Mouse (Mus musculus) midbrain, embryonic 11.5 days (tissue): Measurements from ENCODE around the gene Mcl1. TPM values are rescaled to one million over a fixed set of nuclear protein-coding genes. Genes with fewer than 3 reads are reported as not detected.

Experiments
- ATAC-seq: fragments of 200-750 bp; cut with Nextera tagmentation; 2 replicates; pipeline ENCODE4 v1.8.0; 2017; ENCODE audit warnings: moderate TSS enrichment, moderate library complexity; ENCODE audit not compliant: low FRiP score
- DNase-seq: peaks from one replicate; pipeline ENCODE4 v3.0.0; 2015; ENCODE audit warnings: low spot score; ENCODE audit errors: missing footprints
- H3K27ac ChIP-seq: fragments of 300-500 bp; sonication (generic); 2 replicates; pipeline ENCODE4 v1.5.1; 2014; ENCODE audit warnings: low read depth, low read length
- H3K27me3 ChIP-seq: fragments of 300-500 bp; sonication (generic); 2 replicates; pipeline ENCODE4 v1.6.1; 2014; ENCODE audit warnings: mild to moderate bottlenecking, low read length, moderate library complexity, mixed read lengths; ENCODE audit not compliant: control insufficient read depth, insufficient read depth
- H3K36me3 ChIP-seq: fragments of 300-500 bp; sonication (generic); 2 replicates; pipeline ENCODE4 v1.6.1; 2014; ENCODE audit warnings: mild to moderate bottlenecking, low read length, moderate library complexity, mixed read lengths; ENCODE audit not compliant: control insufficient read depth, insufficient read depth
- H3K4me1 ChIP-seq: fragments of 300-500 bp; sonication (generic); 2 replicates; pipeline ENCODE4 v1.6.1; 2014; ENCODE audit warnings: low read length; ENCODE audit not compliant: control insufficient read depth, insufficient read depth
- H3K4me2 ChIP-seq: fragments of 300-500 bp; sonication (generic); 2 replicates; pipeline ENCODE4 v1.6.1; 2014; ENCODE audit warnings: mild to moderate bottlenecking, moderate library complexity
- H3K4me3 ChIP-seq: fragments of 300-500 bp; sonication (generic); 2 replicates; pipeline ENCODE4 v1.5.1; 2014; ENCODE audit warnings: low read depth, low read length
- H3K9ac ChIP-seq: fragments of 300-500 bp; sonication (generic); 2 replicates; pipeline ENCODE4 v1.6.1; 2014; ENCODE audit warnings: low read length
- H3K9me3 ChIP-seq: fragments of 300-500 bp; sonication (generic); 2 replicates; pipeline ENCODE4 v1.6.1; 2016; ENCODE audit warnings: low read length; ENCODE audit not compliant: control insufficient read depth
- WGBS: fragments of 180-500 bp; shearing (Covaris S2); extraction: QIAGEN DNeasy Blood & Tissue Kit; methylation state at CpG from one replicate; pipeline ENCODE4 v1.1.7; 2014; 5-methylcytosine and 5-hydroxymethylcytosine counted together
- polyA plus RNA-seq: library from polyadenylated mRNA; unstranded; fragments of >200 nt; fragmentation: Nextera tagmentation; extraction: Ambion mirVana; gene quantifications from 2 replicates; pipeline ENCODE4 v1.2.1, GENCODE M21; 2014

Mcl1 gene
- polyA plus RNA-seq, 1 experiment from 2014 or later = 74.1 TPM

- no peak for DNase-seq
- H3K4me3 ChIP-seq = no peak overlapping the region
- ATAC-seq = no peak
Observed at GRCm38 (mm10) chr3:95692677-95693076, 34.1 kb downstream of the Mcl1 start.

GRCm38 (mm10) chr3:95693821-95694807, 35.5 kb downstream of the Mcl1 start:
- ATAC-seq = no peak
- WGBS = 70% methylated on average over 11 of the region's 11 CpGs
- no peak overlapping the region for H3K4me3 ChIP-seq
- H3K4me2 ChIP-seq = no peak overlapping the region
- no peak for DNase-seq
- no peak overlapping the region for H3K9ac ChIP-seq
- H3K9me3 ChIP-seq = no peaks in the 10 kb centered on the region
- H3K4me1 ChIP-seq = peaks cover 5% of the 10 kb centered on the region
- no peaks in the 10 kb centered on the region for H3K36me3 ChIP-seq
- no peaks in the 10 kb centered on the region for H3K27me3 ChIP-seq
- no peak overlapping the region for H3K27ac ChIP-seq

More at GRCm38 (mm10) chr3:95692677-95693076, 34.1 kb downstream of the Mcl1 start:
- Histone ChIP-seq H3K9ac (no peak overlapping the region), H3K36me3 (no peaks in the 10 kb centered on the region), H3K4me2 (no peak overlapping the region), H3K9me3 (no peaks in the 10 kb centered on the region), H3K4me1 (peaks cover 8% of the 10 kb centered on the region), H3K27ac (no peak overlapping the region), H3K27me3 (no peaks in the 10 kb centered on the region)
- 82% methylated on average over 6 of the region's 6 CpGs for WGBS

GRCm38 (mm10) chr3:95694808-95695703, 36.5 kb downstream of the Mcl1 start:
- Histone ChIP-seq H3K9ac (no peak overlapping the region), H3K27me3 (no peaks in the 10 kb centered on the region), H3K4me3 (no peak overlapping the region), H3K9me3 (no peaks in the 10 kb centered on the region), H3K4me2 (no peak overlapping the region), H3K27ac (no peak overlapping the region), H3K4me1 (peaks cover 5% of the 10 kb centered on the region), H3K36me3 (no peaks in the 10 kb centered on the region)
- DNase-seq (no peak), ATAC-seq (no peak)
- 91% methylated on average over 11 of the region's 11 CpGs for WGBS

- no peak overlapping the region for H3K27ac ChIP-seq
- no peak overlapping the region for H3K4me3 ChIP-seq
Observed at GRCm38 (mm10) chr3:95695796-95696195, 37.2 kb downstream of the Mcl1 start.

GRCm38 (mm10) chr3:95696360-95696759, 37.8 kb downstream of the Mcl1 start:
- DNase-seq = no peak
- no peak overlapping the region for H3K4me2 ChIP-seq
- no peak overlapping the region for H3K4me3 ChIP-seq
- H3K27me3 ChIP-seq = no peaks in the 10 kb centered on the region
- H3K36me3 ChIP-seq = no peaks in the 10 kb centered on the region
- 37% methylated on average over 7 of the region's 7 CpGs for WGBS
- no peak for ATAC-seq
- H3K4me1 ChIP-seq = peaks cover 6% of the 10 kb centered on the region
- no peak overlapping the region for H3K9ac ChIP-seq
- H3K9me3 ChIP-seq = no peaks in the 10 kb centered on the region
- H3K27ac ChIP-seq = no peak overlapping the region

More at GRCm38 (mm10) chr3:95695796-95696195, 37.2 kb downstream of the Mcl1 start:
- no peaks in the 10 kb centered on the region for H3K9me3 ChIP-seq
- 36% methylated on average over 3 of the region's 3 CpGs for WGBS
- no peak overlapping the region for H3K9ac ChIP-seq
- ATAC-seq (no peak), DNase-seq (no peak)
- no peaks in the 10 kb centered on the region for H3K36me3 ChIP-seq
- H3K27me3 ChIP-seq = no peaks in the 10 kb centered on the region
- H3K4me1 ChIP-seq = peaks cover 5% of the 10 kb centered on the region
- H3K4me2 ChIP-seq = no peak overlapping the region

GRCm38 (mm10) chr3:95698286-95698685, 39.7 kb downstream of the Mcl1 start:
- Histone ChIP-seq H3K27me3 (no peaks in the 10 kb centered on the region), H3K27ac (no peak overlapping the region), H3K4me2 (no peak overlapping the region), H3K9ac (no peak overlapping the region), H3K9me3 (no peaks in the 10 kb centered on the region), H3K36me3 (no peaks in the 10 kb centered on the region), H3K4me1 (peaks cover 12% of the 10 kb centered on the region), H3K4me3 (no peak overlapping the region)
- DNase-seq (no peak), ATAC-seq (no peak)
- WGBS = 95% methylated on average over 4 of the region's 4 CpGs

- no peak for DNase-seq
- Histone ChIP-seq H3K27me3 (no peaks in the 10 kb centered on the region), H3K4me1 (peaks cover 12% of the 10 kb centered on the region), H3K9me3 (no peaks in the 10 kb centered on the region), H3K27ac (no peak overlapping the region), H3K4me2 (no peak overlapping the region), H3K9ac (no peak overlapping the region), H3K4me3 (no peak overlapping the region), H3K36me3 (no peaks in the 10 kb centered on the region)
- ATAC-seq = no peak
- WGBS = 66% methylated on average over 6 of the region's 6 CpGs
Observed at GRCm38 (mm10) chr3:95700233-95700681, 41.7 kb downstream of the Mcl1 start.

- Histone ChIP-seq H3K4me3 (no peak overlapping the region), H3K27me3 (no peaks in the 10 kb centered on the region), H3K9ac (no peak overlapping the region), H3K27ac (no peak overlapping the region), H3K4me2 (no peak overlapping the region), H3K9me3 (no peaks in the 10 kb centered on the region), H3K4me1 (peaks cover 7% of the 10 kb centered on the region), H3K36me3 (no peaks in the 10 kb centered on the region)
- DNase-seq (no peak), ATAC-seq (no peak)
- WGBS = 85% methylated on average over 2 of the region's 2 CpGs
Observed at GRCm38 (mm10) chr3:95701085-95701484, 42.5 kb downstream of the Mcl1 start.
